Mouse (Mus musculus): ENCODE measurements around the gene Zfp787.

Gene Zfp787

DNA sequence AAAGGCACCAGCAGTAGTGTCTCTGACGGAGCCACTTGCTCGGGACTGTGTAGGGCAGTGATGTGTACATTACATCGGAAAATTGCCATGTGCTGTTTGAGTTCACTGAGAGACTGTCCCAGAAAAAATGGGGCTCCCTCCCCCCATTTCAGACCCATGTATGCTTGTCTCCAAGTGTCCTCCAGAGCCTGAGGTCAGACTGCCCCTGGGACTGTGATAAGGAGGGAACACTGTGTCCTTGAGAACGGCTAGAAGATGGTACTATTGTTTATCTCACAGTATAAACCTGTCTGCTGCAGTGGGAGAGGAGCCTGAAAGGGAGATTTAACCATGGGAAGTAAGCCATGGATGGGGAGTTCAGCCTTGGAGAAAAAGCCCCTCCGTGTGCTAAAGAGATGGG lies 8.9 kb upstream of the Zfp787 start:
- DNase-seq (ENCODE audit: extremely low spot score, low spot score) = no peak

DNA sequence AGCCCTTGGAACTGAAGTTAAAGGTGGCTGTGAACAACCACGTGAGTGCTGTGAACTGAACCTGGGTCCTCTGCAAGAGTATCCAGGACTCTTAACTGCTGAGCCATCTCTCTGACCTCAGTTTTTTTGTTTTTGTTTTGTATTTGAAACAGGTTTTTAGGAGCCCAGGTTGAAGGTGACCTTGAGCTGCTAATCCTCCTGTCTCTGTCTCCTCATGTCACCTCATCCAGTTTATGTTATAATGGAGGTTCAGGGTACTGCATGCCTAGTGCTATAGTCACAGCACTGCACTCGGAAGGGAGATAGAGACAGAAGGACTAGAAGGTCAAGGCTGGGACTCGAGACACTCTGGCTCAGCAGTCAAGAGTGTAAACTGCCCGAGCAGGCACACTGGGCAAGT lies 6.4 kb upstream of the Zfp787 start:
- DNase-seq (ENCODE audit: extremely low spot score, low spot score) = no peak

DNA sequence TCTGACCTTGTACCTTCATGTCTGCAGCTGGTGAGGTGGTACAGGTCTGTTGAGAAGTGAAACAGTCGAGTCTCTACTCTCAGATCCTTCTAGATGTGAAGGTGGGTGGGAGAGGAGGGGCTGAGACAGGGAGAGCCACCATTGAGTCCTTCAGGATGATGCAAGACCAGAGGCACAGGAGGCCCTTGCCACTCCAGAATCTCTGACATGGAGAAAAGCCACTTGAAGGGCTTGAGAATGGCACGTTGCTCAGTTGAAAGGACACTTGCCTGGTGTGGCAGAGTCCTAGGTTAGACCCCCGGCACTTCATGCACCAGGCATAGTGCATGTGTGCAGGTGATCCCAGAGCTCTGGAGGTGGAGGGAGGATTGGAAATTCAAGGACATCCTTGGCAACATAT lies 5.7 kb upstream of the Zfp787 start:
- DNase-seq (ENCODE audit: extremely low spot score, low spot score) = no peak

DNA sequence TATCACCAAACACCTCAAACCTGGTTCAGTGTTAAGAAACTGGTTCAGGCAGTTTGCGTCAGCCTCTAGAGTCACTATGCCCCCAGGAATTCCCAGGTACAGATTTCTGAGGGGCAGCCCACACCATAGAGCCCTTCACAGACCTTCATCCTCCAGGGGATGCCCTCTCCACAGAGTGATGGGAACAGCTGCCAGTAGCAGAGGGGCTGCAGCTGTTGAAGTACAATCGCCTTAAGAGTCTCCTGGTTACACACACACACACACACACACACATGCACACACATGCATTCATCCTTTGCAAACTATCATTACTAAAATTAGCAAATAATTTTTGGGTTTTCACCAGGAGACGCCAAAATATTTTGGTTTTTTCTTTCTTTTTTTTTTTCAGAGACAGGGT lies 3.8 kb upstream of the Zfp787 start:
- no peak for DNase-seq (ENCODE audit: extremely low spot score, low spot score)

DNA sequence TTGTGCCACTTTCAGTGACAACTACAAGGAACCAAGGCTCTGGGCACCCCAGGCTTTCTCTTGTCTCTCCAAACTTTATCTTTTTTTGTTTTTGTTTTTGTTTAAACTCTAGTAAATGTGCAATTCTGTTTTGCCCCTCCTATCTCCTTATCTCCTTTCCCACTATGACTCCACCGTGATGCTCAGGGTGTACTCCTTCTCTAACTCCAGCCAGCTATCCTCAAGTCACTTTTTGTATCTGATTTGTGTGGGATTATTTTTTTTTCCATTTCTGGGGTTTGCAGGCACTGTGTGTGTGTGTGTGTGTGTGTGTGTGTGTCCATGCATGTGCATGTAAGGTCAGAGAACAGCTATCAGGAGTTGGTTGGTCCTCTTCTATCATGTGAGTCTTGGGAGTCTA lies 1.7 kb upstream of the Zfp787 start:
- DNase-seq (ENCODE audit: extremely low spot score, low spot score) = no peak

DNA sequence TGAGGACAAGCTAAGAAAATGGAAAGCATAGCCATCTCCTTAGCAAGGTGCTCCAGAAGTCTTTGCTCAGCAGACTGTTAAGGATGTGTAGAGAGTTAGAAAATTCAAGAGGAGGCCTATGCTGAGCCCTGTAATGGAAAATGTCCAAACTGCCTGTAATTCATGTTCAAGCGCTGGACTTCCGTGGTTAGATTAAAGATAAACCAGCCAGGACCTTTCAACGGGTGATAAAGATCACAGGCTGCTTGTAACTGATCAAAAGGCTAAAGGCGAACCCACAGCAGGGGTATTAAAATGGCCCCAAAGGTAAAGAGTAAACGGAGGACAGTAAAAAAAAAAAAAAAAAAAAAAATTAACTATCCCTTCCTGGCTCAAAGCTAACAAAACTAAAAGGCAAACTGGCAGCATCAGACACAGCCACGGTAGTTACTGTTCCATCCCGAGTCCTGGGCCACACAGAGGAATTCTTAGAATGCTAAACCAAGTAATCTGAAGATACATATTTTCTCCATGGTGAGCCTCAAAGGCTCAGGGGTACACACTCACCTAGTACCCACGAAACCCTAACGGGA lies 1.2 kb upstream of the Zfp787 start:
- DNase-seq (ENCODE audit: extremely low spot score, low spot score) = no peak

DNA sequence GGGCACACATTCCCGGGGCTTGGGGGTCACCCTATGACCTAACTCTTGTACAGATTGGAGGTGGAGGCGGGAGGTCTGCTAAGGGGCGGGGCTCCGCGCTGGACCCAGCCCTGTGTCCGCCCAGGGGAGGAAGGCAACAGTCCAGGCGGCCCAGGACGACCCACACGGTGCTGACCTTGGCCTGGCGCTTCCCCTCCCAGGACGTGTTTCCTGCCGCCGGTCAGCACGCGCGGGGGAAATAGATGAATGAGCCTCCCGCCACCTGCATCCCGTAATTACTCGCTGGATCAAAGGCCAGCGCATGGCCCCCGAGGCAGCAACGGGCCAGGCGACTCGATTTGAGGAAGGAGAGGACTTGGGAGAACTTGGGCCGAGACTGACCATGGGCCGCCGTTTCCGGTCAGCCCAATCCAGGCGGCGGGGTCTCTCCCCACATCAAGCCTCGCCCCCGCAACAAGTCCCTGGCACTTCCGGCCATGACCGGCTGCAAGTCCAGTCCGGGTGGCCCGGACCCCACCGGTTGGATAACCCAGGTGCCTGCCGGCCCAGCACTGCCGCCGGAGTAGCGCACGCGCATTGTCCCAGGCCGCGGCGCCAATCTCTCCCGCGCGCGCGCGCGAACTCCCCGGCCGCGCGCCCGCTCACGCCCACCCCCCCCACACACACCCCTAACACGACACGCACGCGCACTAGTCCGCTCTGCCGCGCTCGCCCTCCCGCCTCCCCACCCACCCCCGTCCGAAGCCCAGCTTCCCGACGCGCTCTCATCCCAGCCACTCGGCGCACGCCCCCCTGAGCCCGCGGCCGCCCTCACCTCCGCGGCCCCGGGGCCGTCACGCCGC lies 545 bp downstream of the Zfp787 start:
- peak; percentile 88 for DNase-seq (ENCODE audit: extremely low spot score, low spot score)

DNA sequence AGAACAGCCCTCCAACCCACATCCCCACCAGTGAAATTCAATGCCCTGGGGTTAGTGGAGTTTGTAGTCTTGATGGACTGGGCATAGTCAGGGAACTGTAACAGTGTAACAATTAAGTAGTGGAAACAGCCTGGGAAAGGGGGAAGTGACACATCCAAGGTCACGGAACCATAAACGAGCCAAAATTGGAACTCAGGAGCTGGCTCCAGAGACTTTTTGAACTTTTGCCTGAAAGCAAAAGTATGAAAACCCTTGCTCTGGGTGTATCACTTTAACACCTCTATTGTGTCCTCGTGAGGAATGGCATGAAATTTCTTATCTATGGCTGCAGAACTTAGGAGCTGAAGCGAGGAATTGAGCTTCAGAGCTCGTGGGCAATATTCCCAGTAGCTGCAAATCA lies 1.6 kb downstream of the Zfp787 start:
- no peak for DNase-seq (ENCODE audit: extremely low spot score, low spot score)

DNA sequence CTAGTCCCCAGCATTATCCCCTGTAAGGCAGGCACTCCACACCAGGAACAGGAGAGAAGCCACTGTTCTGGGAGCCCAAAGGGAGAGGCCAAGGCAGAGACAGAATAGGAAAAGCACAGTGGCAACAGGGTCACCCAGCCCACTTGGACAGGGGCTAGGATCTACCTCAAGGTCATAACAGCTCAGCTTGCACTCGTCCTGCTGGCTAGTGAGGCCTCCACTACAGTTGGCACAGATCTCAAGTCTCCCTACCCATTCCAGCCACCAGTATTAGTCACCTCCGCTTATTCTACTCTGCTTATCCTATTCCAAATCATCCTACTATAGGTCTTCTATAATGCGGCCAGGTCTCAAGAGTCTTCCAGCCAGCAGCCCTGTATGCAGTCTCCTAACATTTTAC lies 2.7 kb downstream of the Zfp787 start:
- no peak for DNase-seq (ENCODE audit: extremely low spot score, low spot score)

DNA sequence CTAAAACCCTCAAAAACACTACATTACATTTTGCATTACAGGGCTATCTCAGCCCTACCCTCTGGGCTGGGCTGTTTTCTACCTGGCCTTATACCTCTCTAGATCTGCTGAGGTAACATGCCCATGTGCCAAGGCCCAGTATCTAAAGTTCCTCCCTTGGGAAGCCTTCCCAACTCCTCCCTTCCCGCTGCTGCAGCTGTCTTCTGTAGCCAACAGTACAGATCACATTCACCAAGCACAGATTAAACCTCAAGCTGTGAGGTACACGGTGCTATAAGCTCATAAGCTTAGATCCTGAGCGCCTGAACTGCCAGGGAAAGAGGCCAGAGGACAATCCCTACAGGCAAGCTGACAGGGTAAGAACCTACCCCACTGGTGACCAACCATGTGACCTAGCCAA lies 3.8 kb downstream of the Zfp787 start:
- DNase-seq (ENCODE audit: extremely low spot score, low spot score) = no peak

DNA sequence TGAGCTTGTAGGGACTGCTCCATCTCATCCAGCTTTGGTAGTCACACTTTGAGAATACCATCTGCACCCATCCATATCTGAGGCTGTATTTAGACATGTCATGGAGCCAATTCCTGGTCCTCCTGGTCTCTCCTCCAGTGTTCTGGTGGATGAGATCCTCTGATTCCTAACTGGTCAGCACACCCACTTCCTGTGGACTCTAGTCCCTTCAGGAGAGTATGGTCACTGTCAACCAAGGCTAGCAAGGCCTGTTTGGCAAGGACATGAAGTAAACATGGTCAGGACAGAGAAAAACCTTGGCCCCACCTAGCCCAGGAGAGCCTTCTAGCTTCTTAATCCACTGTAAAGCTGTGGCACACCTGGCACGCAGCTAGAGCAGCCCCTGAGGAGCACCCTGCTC lies 4.5 kb downstream of the Zfp787 start:
- no peak for DNase-seq (ENCODE audit: extremely low spot score, low spot score)

DNA sequence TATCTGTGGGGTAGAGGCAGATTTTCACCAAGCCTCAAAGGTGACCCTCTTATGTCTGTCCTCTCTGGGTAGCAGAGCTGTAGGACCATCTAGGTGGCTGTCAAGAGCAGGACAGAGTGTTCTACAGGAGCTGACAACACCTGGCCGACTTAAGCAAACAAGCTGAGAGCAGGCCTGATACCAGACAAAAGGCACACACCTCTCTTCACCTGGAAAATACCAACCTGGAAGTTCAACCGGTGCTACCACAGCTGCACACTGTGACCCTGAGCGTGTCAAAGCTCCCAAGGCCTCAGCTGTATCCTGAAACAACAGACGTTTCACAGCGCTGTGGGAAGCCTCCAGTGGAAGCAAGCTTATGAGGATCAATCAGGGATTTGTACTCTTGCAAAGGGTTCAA lies 8.1 kb downstream of the Zfp787 start:
- no peak for DNase-seq (ENCODE audit: extremely low spot score, low spot score)

DNA sequence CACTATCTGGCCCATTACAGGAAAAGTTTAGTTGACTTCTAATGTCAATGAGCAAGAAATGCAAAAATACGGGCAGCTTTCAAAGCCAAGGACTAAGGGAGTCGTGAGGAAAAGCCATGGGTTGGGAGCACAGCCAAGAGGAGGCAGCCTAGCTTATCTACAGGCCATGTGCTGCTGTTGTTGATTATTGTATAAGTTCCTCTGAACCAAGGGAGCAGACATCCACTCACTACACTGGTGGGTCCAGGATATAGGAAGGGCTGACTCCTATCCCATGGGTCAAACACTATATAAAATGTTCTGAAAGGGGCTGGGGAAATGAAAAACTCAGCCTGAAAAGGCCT lies 8.8 kb downstream of the Zfp787 start:
- DNase-seq (ENCODE audit: extremely low spot score, low spot score) = no peak

DNA sequence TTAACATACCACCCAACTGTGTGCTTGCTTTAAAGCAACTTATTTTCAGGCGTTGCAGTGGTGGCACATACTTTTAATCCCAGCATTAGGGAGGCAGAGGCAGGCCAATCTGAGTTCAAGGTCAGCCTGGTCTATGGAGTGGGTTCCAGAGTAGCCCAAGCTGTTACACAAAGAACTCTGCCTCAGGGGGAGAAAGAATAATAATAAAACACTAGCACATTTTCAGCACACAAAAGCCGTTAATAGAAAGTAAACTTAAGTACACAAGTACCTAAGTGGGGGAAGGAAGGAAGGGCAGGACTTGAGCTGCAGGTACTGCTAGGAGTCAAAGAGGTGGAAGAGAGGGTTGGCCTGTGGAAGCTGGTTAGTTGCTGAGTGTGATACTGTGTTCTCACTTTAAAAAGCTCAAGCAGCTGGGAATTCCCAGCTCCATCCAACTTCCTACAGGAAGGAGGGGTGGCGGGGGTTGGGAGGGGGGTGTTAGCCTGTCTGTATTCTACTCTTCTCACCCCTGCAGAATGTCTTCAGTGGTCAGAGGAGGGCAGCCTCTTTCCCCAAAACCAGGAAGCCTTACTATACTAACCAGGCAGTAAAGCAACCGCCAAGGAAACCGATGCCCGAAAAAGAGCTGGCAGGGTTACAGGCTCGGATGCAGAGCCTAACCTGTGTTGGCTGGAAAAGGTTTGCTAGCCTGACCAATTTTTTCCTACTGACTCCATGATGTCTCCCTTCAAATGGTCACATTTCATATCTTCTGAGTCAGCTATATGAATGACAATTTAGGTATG lies 9.4 kb downstream of the Zfp787 start:
- DNase-seq (ENCODE audit: extremely low spot score, low spot score) = no peak

DNA sequence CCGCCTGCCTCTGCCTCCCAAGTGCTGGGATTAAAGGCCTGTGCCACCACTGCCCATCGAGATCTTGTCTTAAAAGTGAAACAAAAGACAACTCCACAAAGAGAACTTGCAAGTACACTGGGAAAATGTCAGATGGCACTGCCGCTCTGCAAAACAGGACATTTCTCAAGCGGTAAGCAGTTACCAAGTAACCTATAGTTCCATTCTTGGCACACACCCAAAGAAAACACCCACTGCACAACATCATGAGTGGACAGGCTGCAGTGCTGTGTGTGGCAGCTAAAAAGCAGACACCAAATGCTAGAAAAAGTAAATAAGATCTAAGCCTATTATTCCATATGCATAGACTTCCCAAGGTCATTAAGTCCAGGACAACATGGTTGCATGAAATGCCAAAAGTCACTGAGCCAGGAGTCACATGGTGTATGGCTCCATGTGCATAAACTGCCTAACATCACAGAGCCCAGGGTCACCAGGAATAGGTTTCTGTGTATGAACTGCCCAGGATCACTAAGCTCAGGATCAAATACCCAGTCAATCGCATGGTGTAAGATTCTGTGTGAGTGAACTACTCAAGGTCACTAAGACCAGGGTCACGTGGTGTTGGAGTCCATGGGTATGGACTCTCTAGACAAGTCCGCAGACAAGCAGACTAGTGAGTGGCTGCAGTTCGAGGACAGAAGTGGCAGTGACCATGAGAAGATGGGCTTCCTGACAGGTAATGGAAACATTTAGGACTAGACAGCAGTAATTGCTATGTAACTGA lies 10.2 kb downstream of the Zfp787 start:
- no peak for DNase-seq (ENCODE audit: extremely low spot score, low spot score)

DNA sequence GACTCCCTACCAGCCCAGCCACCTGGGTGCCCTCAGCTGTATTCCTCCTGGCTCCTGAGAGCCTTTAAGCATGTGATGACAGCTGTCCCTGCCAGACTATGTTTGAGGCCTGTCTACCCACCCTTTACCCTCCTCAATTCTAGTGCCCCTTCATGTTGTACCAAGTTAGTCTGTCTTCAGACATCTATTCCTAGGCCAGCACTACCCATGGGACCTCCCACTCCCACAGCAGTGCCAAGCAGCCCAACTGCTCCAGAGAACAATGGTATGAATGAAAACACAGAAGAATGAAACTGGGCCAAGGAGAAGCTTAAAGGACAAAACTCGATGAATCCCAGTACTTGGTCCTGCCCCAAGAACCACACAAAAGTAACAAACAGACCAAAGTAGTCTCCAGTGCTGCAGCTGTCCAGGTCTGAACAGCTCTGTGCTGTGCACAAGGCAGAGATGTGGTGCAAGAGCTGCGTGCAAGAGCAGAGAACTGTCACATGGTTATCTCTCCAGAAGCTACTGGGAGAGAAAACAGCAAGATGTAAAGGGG lies 11.7 kb downstream of the Zfp787 start:
- DNase-seq (ENCODE audit: extremely low spot score, low spot score) = no peak

DNA sequence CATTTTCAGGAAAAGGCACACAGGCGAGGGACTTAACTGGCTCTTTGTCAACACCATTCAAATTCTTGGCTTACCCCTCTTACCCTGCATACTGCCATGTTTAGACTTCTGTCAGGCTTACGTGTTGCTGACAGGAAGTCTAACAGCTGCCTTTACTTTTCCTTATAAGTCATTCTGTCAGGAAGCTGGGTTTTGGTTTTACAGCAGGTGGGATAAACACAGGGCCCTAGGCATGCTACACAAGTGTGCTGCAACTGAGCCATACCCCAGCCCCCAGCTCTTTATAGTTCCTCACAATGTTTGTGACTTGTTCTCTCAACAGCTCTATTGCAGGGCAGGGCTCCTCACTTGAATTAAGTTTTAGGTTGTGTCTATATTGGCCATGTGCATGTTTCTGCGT lies 16.5 kb downstream of the Zfp787 start:
- no peak for DNase-seq (ENCODE audit: extremely low spot score, low spot score)

DNA sequence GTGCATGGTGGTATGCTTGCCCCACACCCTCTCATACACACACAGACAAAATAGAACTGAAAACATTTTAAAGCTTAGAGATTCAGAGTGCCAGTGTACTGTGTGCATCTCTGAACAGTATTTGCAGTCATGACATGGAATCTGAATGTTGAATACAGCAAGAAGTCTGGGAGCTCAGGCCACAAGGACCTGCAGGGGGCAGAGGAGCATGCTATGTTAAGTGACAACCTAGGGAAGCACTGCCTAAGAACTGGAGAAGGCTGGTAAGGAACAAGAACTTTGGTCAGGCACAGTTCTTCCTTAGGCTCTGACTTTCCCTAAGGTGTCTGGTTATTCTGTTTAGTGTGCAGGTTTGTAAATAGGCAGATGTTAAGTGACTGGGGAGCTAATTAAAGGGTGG lies 19.3 kb downstream of the Zfp787 start:
- no peak for DNase-seq (ENCODE audit: extremely low spot score, low spot score)

DNA sequence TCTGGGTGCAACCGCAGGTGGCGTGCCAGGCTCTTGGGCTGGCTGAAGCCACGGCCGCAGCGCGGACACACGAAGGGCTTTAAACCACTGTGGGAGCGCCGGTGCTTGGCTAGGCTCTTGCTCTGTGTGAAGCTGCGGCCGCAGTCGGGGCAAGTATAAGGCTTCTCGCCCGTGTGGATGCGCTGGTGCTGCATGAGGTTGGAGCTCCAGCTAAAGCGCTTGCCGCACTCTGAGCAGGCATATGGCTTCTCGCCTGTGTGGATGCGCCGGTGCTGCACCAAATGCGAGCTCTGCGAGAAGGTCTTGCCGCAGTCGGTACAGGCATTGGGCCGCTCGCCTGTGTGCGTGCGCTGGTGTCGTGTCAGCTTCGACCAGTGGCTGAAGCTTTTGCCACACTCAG lies 23.2 kb downstream of the Zfp787 start:
- DNase-seq (ENCODE audit: extremely low spot score, low spot score) = no peak

DNA sequence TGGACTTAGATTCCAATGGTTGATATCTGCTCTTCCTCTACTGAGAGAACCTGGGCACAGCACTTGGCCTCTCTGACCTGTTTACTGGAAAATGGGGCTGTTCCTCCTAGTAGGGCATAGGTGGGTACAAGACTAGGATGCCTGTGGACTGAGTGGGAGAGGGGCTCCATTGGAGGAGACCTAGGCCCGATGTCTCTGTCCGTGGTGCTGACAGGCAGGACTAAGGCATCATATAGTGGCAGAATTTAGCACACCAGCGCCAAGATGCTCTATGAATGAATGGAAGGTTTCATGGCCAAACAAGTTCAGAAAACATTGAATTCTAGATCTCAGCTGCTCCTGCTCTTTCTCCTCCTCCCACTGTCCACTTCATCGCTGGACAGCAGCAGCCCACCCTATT lies 25.5 kb downstream of the Zfp787 start:
- DNase-seq (ENCODE audit: extremely low spot score, low spot score) = no peak

DNA sequence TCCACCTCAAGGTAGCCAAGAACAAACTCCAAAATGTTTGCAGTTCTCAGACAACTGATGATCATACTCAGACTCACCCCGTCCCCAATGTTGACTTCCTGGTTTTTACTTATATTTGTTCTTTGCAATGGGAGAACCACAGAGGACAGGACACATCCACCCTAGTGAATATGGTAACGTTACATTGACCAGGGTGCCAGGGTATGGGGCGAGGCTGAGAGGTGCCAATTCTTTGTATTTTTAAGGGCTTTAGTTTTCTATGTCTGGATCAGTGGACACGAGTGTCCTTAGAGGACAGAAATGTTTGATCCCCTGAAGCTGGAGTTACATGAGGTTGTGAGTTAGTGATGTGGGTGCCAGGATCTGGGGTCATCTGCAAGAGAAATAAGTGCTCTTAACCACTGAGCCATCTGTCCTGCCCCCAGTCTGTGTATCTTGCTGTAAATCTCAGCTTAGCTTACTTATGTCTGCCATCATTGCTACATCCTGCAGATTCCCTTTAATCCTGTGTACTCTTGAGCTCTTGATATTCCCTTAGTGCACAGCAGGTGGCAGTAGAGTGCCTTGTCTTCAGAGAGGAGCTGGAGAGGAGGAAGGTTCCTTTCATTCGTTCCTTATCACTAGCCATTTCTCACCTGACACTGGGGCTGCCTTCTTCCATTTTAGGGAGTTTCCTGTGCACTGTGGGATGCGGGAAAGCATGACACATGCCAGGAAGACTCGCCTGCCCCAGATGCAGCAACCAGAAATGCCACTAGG lies 28.9 kb downstream of the Zfp787 start:
- DNase-seq (ENCODE audit: extremely low spot score, low spot score) = peak; percentile 45
